Mouse (Mus musculus) spleen, postnatal 0 days (tissue): Measurements from ENCODE around the gene Tmcc3. TPM values are rescaled to one million over a fixed set of nuclear protein-coding genes. Genes with fewer than 3 reads are reported as not detected.

Experiments used
- polyA plus RNA-seq: library from polyadenylated mRNA; unstranded; fragments of >200 nt; fragmentation: Nextera tagmentation; extraction: Ambion mirVana; gene quantifications from 2 replicates; pipeline ENCODE4 v1.2.1, GENCODE M21; 2015

The Tmcc3 gene
- 3.2 and 4.1 TPM in 2 replicates for polyA plus RNA-seq

GRCm38 (mm10) chr10:94311511-94312006 lies at the start of gene Tmcc3:
TSS of gene Tmcc3 (plus strand) at chr10:94311949.

GRCm38 (mm10) chr10:94298471-94298870 lies 13.3 kb upstream of the Tmcc3 start, which contains the start of gene Gm4792:
TSS of gene Gm4792 (minus strand) at chr10:94298703.

Other genes starting within 250 kb of the Tmcc3 start
- 2.6 and 2.9 TPM in 2 replicates for gene Nr2c1, start 163.9 kb upstream of the Tmcc3 start, polyA plus RNA-seq
- gene Ndufa12, start 113.2 kb upstream of the Tmcc3 start, polyA plus RNA-seq = 243 and 265 TPM in 2 replicates
- gene Gm4792, start 13.2 kb upstream of the Tmcc3 start, polyA plus RNA-seq = not detected in 2 replicates